ENCODE assay signal across 8 mouse cellular contexts in genomic region chr14:7748944-7749763, GRCm38 (mm10). TPM values are rescaled to one million over a fixed set of nuclear protein-coding genes. Genes with fewer than 3 reads are reported as not detected.
DNase-seq lines count a peak whose midpoint lies in the region; ATAC-seq and TF ChIP-seq lines count a peak whose summit lies in the region.
"Had no signal": no experiment of that assay in that cellular context is flagged by ENCODE, and none has a peak within 500 bp of the region (broad histone marks: within the 10 kb centered on the region; RNA-seq: fewer than 3 reads in every experiment).

No protein-coding gene starts in this region.

- 37% methylated on average over 11 of the region's 11 CpGs for WGBS in embryonic facial prominence, embryonic 11.5 days
- 14% methylated on average over 11 of the region's 11 CpGs for WGBS in lung, embryonic 16.5 days

- H3K36me3 ChIP-seq in G1E (replicated peaks): no peaks in the 10 kb centered on the region
- H3K36me3 ChIP-seq in embryonic facial prominence, embryonic 11.5 days (replicated peaks; ENCODE audit: control insufficient read depth, insufficient read depth, low read depth, low read length): no peaks in the 10 kb centered on the region
- no peaks in the 10 kb centered on the region for H3K36me3 ChIP-seq in lung, embryonic 16.5 days (ENCODE audit: control insufficient read depth, insufficient read depth, low read length)

- no peaks in the 10 kb centered on the region for H3K27me3 ChIP-seq in G1E (ENCODE audit: insufficient read depth, low read length)
- no peaks in the 10 kb centered on the region for H3K27me3 ChIP-seq in embryonic facial prominence, embryonic 11.5 days (ENCODE audit: control insufficient read depth, insufficient read depth, low read length)
- H3K27me3 ChIP-seq in lung, embryonic 16.5 days (ENCODE audit: control insufficient read depth, insufficient read depth, low read depth, low read length): no peaks in the 10 kb centered on the region

- intact Hi-C loops in heart, postnatal 14 days (cut with DNase I): no loop called here

- 0 out of 2 replicates have a peak, but pooled peaks have one; percentile 21 for TF ChIP-seq CTCF in G1E (IDR thresholded peaks at IDR 0.05; ENCODE audit: low read depth, low read length)

- no peak overlapping the region for H3K27ac ChIP-seq in embryonic facial prominence, embryonic 11.5 days (replicated peaks; ENCODE audit: low read depth, low read length)
- H3K27ac ChIP-seq in lung, embryonic 16.5 days (ENCODE audit: low read length): no peak overlapping the region

- ATAC-seq in G1E (ENCODE audit: extremely low read depth, insufficient number of reproducible peaks, low FRiP score, poor library complexity, severe bottlenecking): no peak
- peak; percentile 92 for ATAC-seq in embryonic facial prominence, embryonic 11.5 days (replicated peaks; ENCODE audit: insufficient number of reproducible peaks, low FRiP score, low TSS enrichment, low read depth)
- peak; percentile 60 for ATAC-seq in lung, embryonic 16.5 days (ENCODE audit: low read depth)

- no peak overlapping the region for H3K4me3 ChIP-seq in G1E (ENCODE audit: low read depth, low read length)
- H3K4me3 ChIP-seq in embryonic facial prominence, embryonic 11.5 days (ENCODE audit: low read depth, low read length): no peak overlapping the region
- peak overlapping the region; percentile 27; the same call in 1 of the 2 replicates for H3K4me3 ChIP-seq in lung, embryonic 16.5 days (ENCODE audit: low read length)

- no peaks in the 10 kb centered on the region for H3K4me1 ChIP-seq in G1E (ENCODE audit: insufficient read depth, low read depth, low read length)
- H3K4me1 ChIP-seq in embryonic facial prominence, embryonic 11.5 days (ENCODE audit: control insufficient read depth, insufficient read depth, low read length): no peaks in the 10 kb centered on the region
- H3K4me1 ChIP-seq in lung, embryonic 16.5 days (replicated peaks; ENCODE audit: control insufficient read depth, insufficient read depth, low read length): no peaks in the 10 kb centered on the region

- peak overlapping the region; percentile 30; the same call in 1 of the 2 replicates for H3K4me2 ChIP-seq in embryonic facial prominence, embryonic 11.5 days (ENCODE audit: low read depth, low read length)
- peak overlapping the region; percentile 49 for H3K4me2 ChIP-seq in lung, embryonic 16.5 days (ENCODE audit: low read depth, low read length)

- H3K9me3 ChIP-seq in G1E (replicated peaks): no peaks in the 10 kb centered on the region
- no peaks in the 10 kb centered on the region for H3K9me3 ChIP-seq in embryonic facial prominence, embryonic 11.5 days (replicated peaks; ENCODE audit: control insufficient read depth, low read length)
- H3K9me3 ChIP-seq in lung, embryonic 16.5 days (ENCODE audit: control insufficient read depth, low read length): no peaks in the 10 kb centered on the region

- peak; percentile 10 for DNase-seq in G1E (ENCODE audit: low spot score)
- peak; percentile 62 for DNase-seq in adrenal gland, postnatal 14 days
- peak; percentile 92 for DNase-seq in embryonic facial prominence, embryonic 11.5 days (ENCODE audit: low spot score)
- DNase-seq in heart, postnatal 14 days: peak; percentile 33 to 67
- peak; percentile 68 for DNase-seq in layer of hippocampus, adult 11-12 months (ENCODE audit: low spot score)
- peak; percentile 60 for DNase-seq in retina, postnatal 7 days (ENCODE audit: low read depth, low spot score)

- peak overlapping the region; percentile 51 for H3K9ac ChIP-seq in embryonic facial prominence, embryonic 11.5 days (replicated peaks; ENCODE audit: low read length)
- peak overlapping the region; percentile 34; the same call in 1 of the 2 replicates for H3K9ac ChIP-seq in lung, embryonic 16.5 days (ENCODE audit: low read length)

RNA-seq across cellular contexts. Expression of gene Gm26661, which starts 42.2 kb away (rescaled TPM):
- total RNA-seq in G1E (2014; fragmentation: Nextera tagmentation): not detected in 2 replicates
- not detected in 2 replicates for total RNA-seq in G1E (2017)
- not detected in 2 replicates for polyA plus RNA-seq in G1E (2012)
- not detected in 2 replicates for total RNA-seq in adrenal gland, postnatal 14 days (2021)
- not detected in 2 replicates for polyA plus RNA-seq in embryonic facial prominence, embryonic 11.5 days (2014; fragmentation: Nextera tagmentation; extraction: Ambion mirVana)
- total RNA-seq in heart, postnatal 14 days (2021): not detected
- polyA plus RNA-seq in lung, embryonic 16.5 days (2015; fragmentation: Nextera tagmentation; extraction: Ambion mirVana): not detected in 2 replicates
- polyA plus RNA-seq: liver, embryonic 16.5 days had no signal

Comparison
In these comparisons a context has a peak if more than half of its experiments do, and no peak if none do; other contexts are left out.
1. DNase-seq: peak in every context shown above with its lines; median percentile 92 in embryonic facial prominence, embryonic 11.5 days; 68 in layer of hippocampus, adult 11-12 months; 62 in adrenal gland, postnatal 14 days; 60 in retina, postnatal 7 days; 50 in heart, postnatal 14 days; 10 in G1E.